15 mouse cellular contexts compared by ENCODE assay signal in genomic region chr1:83862128-83862527, GRCm38 (mm10).
"Had no signal": no experiment of that assay in that cellular context is flagged by ENCODE, and none has a peak within 500 bp of the region (broad histone marks: within the 10 kb centered on the region; RNA-seq: fewer than 3 reads in every experiment).

No protein-coding gene starts in this region.

- H3K4me1 ChIP-seq: liver, embryonic 13.5 days had no signal

- H3K4me3 ChIP-seq: liver, embryonic 13.5 days; midbrain, embryonic 12.5 days had no signal

- H3K9me3 ChIP-seq: liver, embryonic 13.5 days; midbrain, embryonic 12.5 days had no signal

- H3K9ac ChIP-seq: liver, embryonic 13.5 days; midbrain, embryonic 12.5 days had no signal

- H3K27ac ChIP-seq: liver, embryonic 13.5 days; midbrain, embryonic 12.5 days had no signal

- H3K36me3 ChIP-seq: liver, embryonic 13.5 days; midbrain, embryonic 12.5 days had no signal

- H3K27me3 ChIP-seq: liver, embryonic 13.5 days; midbrain, embryonic 12.5 days had no signal

- ATAC-seq: inflammation-experienced regulatory T-cells, adult 6 months; intestine, embryonic 16.5 days had no signal

- DNase-seq: kidney, adult 18-20 months; kidney, adult 9 months; kidney, postnatal 14 days; kidney, postnatal 4 days; liver, embryonic 13.5 days; lung, adult 2 months; lung, postnatal 14 days; lung, postnatal 4 days; right cerebral cortex, adult 18-20 months; right cerebral cortex, postnatal 14 days; right cerebral cortex, postnatal 4 days; thymus, postnatal 25 days had no signal

- H3K4me2 ChIP-seq: liver, embryonic 13.5 days; midbrain, embryonic 12.5 days had no signal
